Mouse (Mus musculus): ENCODE measurements around the gene A630095N17Rik.

DNA sequence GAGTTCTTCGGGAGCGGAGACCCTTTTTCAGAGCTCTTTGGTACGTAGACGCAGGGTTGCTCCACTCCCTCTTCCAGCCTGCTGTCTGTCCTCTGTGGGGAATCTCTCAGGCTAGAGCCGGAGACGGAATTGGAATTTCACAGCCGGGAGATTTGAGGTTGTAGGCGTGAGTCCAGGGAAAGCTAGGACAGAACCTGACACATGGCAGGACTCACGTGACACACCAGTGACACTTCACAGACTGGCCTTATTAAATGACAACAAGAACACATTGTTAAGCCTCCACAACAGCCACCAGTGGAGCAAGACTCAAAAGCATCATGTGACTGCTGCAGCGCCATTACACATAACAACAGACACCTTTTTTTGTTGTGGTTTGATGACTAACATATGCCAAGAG is 7.7 kb upstream of the A630095N17Rik start:
- no peak for TF ChIP-seq CTCF (conservative IDR thresholded peaks at IDR 0.05; ENCODE audit: low read length)
- no peak for TF ChIP-seq NANOG (IDR thresholded peaks at IDR 0.05; ENCODE audit: borderline replicate concordance, low read length)
- no peak for TF ChIP-seq POU5F1 (IDR thresholded peaks at IDR 0.05; ENCODE audit: borderline replicate concordance, low read length)
